Mouse (Mus musculus): ENCODE measurements at regions not wholly inside any gene's neighbourhood (a gene's known extent, or its start where the extent isn't known, plus 50 kb on each side); places are given as distances from the start of the nearest gene placed in this dataset.

DNA sequence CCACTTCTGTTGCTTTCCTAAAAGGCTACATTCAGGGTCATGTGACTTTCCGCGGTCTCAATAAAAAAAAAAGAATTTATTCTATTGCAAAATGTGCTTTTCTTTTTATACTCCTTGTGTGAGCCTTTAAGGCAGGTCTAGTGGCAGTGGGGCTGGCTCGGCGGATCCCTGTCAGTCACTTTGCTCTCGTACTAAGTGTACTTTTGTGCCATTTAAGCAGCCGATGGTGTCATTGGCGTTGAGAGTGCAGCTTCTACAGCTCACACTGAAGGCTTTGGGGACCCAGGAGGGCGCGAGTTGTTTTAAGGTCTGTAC lies 313.1 kb downstream of the Mtx2 start:
- no peak for DNase-seq (ENCODE audit: low spot score)

DNA sequence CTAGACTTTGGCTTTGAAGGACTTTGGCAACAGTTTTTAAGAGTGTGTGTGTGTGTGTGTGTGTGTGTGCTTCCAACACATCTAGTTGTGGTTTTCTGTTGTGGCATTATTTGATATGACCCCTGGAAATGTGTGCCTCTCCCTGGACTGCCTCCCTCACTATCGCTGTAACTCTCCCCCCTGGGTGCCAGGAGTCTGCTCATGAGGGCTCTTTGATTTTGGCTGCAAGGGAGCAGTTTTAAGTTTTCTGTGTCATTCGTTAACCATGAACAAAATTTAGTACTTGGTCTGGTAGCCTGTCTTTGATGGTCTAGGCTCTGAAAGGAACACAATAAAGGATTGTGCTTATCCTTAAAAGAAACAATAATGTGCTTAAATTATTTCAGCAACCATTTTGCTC lies 313.9 kb downstream of the Mtx2 start:
- DNase-seq (ENCODE audit: low spot score): no peak

DNA sequence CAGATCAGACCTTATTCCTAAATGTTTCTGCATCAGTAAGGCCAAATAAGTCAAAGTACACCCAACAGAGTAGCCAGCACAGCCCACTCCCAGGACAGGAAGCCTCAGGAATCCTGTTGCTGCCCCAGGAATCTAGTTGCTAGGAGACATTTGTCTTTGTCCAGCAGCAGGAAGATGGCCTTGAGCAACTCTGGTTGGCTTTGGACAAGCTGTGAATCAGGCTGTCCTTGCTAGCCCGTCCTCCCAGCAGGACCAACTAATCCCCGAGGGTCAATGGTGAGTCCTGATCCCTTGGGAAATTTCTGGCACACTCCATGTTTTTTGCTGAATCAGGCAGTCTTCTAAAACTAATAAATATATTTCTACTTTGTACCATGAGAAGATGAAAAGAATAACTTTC lies 317.1 kb downstream of the Mtx2 start:
- DNase-seq (ENCODE audit: low spot score): no peak

DNA sequence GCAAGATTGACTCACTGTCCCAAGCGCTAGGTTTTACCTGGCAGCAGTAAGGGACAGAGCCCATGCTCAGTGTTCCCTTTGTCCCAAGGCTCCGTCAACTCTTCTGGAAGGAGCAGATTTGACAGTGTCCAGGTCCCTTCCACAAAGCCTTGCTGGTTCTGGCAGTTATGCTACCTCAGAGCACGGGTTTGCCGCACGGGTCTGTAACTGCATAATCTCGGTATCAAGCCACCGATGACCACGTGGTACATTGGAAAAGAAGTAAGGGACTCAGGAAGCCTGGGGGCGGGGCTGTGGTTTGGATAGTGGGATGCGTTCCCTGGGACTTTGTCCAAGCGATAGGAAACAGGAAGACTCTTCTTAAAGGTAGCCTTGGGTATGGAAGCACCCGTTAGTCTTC lies 319.3 kb downstream of the Mtx2 start:
- DNase-seq (ENCODE audit: low spot score): no peak

DNA sequence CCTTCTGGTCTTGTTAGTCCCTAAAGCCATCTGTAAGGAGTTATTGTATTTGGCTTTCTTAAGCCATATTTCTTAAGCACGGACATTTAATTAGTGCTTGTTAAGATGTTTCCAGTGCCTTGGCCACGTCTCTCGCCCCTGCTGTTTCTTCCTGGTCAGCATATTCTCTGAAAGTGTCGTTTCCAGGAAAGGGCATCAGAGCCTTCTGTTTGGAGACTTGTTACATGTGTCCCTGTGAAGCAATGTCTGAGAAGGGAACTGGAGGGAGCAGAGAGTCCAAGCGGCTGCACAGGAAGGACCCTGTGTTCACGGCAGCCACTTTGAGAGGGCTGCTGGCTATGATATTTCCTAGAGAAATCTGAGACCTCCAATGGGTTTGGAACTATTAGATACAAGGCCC lies 320.7 kb downstream of the Mtx2 start:
- no peak for DNase-seq (ENCODE audit: low spot score)

DNA sequence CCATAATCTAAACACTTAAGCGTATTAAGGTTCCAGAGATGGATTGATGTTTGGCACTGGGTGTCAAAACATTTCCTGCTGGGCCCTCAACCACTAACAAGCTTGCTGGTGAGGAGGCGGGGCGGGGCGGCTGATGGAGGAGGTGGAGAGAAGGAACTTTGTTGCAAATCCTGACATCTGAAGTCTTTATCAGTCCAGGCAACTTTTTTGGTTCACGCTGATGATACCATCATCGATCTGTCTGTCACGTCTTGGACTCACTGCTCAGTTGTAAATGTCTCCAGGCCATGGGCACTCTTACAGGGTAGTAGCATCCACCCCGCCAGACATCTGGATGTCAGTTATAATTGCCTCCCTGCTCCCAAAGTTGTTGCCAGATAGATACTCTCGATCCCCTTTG lies 321.8 kb downstream of the Mtx2 start:
- no peak for DNase-seq (ENCODE audit: low spot score)

DNA sequence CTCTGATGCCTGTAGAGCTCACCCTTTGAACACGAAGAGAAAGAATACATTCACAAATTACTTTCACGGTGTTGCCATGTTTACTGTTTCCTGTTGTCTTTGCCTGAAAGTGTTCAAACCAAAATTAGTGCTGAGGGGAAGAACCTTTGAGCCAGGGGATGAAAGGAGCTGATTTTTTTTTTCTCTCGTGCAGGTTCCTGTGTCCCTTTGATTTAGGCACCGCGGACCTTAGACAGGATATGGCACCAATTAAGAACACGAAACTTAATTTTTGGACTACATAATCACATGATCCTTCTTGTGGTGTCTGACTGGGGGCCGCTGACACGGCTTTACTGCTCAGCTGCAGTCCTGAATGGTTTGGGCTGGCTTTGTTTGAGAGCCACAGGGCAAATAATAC lies 322.4 kb downstream of the Mtx2 start:
- DNase-seq (ENCODE audit: low spot score): no peak

DNA sequence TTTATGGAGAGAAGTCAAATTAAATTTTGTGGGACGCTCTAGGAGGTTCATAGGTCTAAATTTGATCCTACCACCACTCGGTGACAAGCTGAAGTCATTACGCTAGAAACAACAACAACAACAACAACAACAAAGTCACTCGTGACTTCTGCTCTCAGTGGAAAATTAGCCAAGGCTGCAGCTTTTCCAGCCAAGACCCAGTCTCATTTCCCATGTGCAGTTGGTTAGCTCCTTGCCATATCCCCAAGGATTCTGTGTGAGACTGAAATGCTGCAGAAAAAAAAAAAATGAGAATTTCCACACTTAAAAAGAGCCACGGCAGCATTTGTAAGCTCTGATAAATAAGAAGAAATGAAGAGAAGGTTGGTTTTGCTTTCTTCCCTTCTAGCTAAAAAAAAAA lies 323.4 kb downstream of the Mtx2 start:
- DNase-seq (ENCODE audit: low spot score): no peak

DNA sequence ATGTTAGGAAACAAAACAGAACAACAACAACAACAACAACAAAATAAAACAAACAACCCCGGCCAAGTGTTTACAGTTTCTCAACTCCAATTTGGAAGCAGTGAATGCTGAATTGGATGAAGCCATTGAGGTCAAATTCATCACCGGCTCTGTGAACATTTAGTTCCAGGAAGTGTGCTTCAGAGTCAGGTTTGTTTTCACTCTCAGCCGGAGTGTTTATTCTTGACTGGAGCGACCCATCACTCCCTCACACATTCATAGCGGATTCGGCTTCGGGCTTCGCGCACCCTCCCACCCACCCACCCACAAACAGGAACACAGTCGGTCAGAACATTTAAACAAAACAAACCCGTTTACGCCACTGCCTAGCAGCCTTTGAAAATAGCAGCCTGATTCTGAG lies 324.0 kb downstream of the Mtx2 start:
- DNase-seq (ENCODE audit: low spot score): no peak

DNA sequence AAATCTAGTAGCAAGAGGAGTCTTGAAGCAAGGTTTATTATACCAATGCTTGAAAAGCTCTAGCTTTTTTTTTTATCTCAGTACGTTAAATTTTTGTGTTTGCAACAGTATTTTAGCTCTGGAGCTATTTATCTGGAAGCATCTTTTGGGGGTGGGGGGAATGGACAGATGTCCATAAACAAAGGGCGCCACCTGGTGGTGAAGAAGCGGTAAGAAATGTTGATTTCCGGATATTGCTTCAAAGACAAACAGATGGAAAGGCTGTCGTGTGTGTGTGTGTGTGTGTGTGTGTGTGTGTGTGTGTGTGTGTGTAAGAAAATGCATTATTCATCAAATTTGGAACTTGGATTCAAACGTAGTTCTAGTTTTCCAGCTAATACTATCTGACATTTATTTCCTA lies 325.4 kb downstream of the Mtx2 start:
- DNase-seq (ENCODE audit: low spot score): peak; percentile 13

DNA sequence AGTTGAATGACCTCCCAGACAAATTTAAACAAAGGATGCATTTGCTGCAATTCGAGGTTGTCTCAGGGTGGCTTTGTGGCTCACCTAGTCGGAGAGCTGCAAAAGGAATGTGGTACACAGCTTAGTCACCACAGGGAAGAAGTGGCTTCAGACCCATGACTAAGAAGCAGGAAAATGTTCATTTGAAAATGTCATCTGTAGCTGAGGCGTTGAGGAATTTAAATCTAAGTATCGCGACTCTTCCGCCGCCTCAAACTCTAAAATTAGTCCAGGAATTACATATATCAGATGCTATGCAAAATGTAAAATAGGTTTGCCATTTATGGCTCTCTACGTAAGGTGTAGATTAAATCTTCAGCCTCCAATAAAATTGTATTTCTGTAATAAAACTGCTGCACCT lies 325.9 kb downstream of the Mtx2 start:
- DNase-seq (ENCODE audit: low spot score): no peak

DNA sequence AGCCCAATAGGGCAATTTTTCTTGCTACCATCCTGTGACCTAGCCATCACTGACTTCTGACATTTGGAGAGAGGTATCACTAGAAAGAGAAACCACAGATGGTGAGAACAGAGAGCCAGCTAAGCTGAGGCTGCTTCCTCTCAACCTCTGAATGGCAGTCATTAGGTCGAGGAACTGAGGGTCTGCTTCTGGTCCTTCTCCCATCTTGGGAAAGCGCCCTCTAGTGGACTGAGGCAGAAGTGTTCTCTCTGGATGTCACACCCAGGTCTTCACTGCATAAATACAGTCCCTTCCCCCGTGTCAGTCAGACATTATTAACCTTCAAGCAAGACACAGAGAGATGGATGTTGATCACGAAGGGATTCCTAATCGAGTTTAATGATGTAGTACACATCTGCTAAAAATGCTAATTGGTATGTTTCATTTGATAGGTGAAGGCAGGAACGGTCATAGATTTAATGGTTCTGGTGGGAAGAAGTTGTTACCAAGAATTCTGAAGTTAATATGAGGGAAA lies 326.9 kb downstream of the Mtx2 start:
- DNase-seq (ENCODE audit: low spot score): no peak

DNA sequence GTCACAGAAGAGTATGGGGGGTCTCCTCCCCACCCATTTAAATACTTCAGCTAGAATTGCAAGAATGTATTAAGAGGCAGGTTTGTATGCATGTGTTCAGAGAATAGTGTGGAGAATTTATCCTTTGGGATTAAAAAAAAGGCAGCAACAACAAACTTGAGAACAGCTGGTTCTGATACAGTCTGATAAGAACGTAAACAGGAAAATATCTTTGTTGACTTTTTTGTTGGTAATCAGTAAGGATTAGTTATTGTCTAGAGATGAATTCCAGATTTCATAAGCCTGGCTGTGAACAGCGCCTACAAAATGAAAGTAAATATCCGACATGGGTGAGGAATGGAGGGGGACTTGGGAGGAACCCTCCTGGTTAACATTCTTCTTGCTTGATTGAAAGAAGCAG lies 328.8 kb downstream of the Mtx2 start:
- no peak for DNase-seq (ENCODE audit: low spot score)

DNA sequence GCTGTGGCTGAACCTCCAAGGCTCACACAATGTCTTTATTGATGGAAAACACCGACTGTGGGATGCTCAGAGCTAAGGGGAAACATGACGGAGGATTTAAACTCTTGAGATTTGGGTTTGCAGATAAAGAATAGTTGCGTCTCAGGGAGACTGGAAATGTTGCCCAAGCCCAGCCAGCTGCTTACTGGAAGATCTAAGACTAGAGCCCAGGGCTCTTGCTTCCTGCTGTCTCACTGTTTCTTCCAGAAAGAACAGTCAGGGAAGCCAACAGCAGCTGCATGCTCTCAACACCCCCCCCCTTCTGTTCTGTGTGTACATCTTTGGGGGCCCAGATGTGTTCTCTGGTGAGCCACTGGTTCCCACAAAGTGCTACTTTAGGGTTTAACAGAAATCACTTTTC lies 333.0 kb downstream of the Mtx2 start:
- no peak for DNase-seq (ENCODE audit: low spot score)

DNA sequence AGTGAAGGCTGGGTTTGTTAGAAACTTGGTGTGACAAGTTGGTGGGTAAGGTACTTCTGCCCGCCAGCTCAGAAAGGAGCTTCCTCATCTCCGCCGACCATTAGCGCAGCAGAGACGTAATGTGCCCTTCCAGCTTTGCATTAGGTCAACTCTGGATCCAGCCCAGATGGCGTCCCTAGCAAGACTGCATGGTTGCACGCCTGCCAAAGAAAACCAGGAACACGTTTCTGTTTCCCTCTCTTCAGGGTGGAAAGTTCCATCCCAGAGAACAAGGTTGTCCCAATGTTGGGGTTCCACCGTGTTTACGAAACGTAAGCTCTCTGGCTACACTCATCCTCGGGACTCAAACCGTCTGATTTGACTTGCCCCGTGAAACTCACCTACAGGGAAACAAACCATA lies 335.5 kb downstream of the Mtx2 start:
- no peak for DNase-seq (ENCODE audit: low spot score)

DNA sequence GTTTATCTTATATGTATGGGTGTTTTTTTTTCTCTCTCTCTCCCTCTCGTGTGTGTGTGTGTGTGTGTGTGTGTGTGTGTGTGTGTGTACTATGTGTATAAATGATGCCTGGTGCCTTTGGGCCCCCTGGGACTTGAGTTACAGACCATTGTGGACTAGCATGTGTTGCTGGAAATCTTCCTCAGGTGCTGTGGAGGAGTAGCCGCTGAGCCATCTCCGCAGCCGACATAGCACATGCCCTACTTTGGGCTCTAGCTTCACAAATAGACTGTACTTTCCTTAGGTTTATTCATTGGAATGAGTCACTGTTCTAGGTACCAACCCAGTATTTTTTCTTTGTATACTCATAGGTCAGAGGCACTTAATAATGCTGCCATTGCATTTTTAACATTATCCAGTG lies 339.4 kb downstream of the Mtx2 start:
- no peak for DNase-seq (ENCODE audit: low spot score)

DNA sequence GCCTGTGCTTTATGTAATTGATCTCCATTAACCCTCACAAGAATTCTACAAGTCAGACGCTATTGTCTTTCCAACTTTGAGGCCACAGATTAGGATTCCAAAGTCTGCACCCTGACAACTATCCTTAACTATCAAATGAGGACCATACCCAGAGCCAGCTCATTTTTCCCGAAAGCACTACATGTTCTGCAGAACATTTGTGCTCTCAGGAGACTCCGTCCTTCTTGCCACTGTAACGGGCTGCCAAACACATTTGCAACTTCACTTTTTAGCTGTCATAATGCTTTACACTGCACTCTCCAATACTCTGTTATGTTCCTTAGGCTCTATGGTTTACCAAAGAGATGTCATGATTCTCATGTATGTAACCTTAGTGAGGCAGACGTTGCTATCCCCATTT lies 350.7 kb downstream of the Mtx2 start:
- DNase-seq (ENCODE audit: low spot score): no peak

DNA sequence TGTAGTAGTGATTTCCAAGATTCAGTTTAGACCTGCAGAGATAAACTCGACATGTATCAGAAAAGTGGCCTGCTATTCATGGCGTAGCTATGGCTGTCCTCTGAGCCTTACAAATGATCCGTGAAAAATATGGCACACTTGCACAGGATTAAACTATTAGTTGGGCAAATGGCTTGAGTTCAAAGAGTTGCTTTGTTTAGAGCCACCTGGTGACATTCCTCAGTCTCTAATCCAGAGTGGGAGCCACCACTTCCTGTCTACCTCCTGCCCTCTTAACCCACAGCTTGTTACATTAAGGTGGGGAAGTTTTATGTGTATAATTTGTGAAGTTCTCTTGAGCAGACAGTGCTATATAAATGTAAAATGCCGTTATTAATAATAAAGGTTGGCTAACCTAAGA lies 357.7 kb downstream of the Mtx2 start:
- no peak for DNase-seq (ENCODE audit: low spot score)

DNA sequence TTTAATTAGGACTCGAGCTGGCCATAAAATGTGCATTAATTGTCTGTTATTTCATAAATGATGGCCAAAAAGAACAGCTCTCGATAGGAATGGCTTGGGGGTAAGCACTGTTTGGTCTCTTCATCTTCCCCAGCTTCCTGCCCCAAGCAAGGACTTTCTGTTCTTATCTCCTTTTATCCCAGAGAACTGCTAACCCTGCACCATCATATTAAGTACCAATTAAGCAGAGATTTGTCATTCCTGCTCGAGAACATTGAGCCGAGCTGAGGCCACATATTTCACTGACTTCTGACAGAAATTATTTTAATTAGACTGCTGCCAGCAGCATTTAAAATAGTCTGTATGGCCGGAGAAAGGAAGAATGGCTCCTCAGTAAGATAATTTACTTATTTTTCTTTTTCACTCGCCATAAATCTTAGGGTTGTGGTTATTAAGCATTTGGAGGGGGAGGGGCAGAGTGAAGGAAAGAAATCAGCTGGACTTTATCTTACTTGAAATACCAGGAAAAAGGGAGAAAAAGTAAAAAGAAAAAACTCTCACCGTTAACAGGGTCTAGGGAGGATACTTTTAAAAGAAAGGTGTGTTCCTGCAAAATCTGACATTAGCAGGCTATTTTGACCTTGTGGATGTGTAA lies 377.1 kb downstream of the Mtx2 start:
- DNase-seq (ENCODE audit: low spot score): no peak

DNA sequence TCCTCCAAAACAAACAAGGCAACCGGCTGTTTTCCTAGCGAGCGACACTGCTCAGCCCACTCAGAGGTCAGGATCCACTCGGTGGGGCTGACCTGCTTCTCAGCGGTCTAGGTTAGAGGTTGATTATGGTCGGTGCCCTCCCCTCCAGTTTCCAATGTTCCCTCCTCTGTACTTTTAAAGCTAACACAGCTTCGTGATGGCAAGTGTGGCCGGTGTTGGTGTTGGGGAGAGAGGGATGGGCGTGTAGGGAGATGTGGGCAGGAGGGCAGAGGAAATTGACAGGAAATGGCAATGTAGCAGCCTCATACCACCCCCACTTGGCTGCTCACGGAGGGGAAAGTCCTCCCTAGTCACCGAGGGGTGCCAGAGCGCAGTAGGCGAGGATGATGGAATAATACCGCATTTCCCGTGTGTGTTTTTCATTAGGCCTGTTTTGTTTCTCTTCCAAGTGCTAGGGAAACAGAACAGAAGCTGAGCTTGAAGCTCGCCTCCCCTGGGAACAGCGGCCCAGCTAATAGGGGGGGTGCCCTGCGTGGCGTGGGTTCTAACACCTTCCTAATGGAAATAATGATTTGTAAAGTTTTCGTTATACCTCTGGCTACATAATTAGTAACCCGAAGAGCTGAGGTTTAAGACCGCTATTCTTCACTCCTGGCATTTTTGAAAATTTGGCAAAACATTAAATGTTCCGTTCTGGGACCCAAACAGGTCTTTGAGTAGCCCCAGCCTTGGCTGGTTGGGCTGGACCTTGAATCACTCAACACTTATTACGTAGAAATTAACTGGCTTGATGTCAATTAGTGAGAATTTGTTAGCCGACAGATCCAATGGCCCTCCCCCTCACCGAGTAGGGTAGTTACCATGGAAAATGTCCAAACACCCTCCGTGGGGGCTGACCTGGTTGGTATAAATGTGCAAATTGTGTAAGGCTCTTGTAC lies 383.5 kb downstream of the Mtx2 start:
- DNase-seq (ENCODE audit: low spot score): peak; percentile 10

DNA sequence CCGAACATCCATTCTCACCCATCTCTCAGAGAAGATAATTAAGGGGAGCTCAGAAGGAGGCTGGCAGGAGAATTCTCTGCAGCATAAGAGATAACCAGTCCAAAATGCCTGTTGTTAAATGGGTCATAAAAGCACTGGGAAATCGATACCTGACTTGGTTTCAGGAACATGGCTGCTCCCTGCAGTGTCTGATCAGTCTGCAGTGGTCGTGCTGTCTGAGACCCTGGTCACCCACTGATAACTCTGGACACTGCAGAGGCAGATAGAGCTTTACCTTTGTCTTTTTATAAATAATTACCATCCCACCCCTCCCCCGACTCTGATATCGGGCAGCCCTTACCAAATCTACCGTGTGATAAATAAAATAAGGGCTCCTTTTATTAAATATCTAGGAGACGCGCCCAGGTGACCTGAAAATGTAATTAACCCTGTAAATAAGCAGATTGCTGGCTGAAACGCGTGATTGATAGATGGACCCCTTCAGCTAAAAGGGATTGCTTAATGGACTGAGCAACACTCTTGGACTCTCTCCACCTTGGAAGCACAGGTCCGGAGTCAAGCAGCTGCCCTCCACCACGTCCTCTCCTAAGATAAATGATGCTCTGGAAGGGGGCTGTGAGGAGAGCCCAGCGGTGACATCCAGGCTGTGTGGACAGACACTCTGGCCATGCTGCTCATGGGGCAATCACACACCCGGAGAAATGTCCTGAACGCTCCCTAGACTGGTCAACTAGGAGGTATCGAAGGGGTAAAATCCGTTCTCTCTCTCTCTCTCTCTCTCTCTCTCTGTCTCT lies 384.4 kb downstream of the Mtx2 start:
- no peak for DNase-seq (ENCODE audit: low spot score)

DNA sequence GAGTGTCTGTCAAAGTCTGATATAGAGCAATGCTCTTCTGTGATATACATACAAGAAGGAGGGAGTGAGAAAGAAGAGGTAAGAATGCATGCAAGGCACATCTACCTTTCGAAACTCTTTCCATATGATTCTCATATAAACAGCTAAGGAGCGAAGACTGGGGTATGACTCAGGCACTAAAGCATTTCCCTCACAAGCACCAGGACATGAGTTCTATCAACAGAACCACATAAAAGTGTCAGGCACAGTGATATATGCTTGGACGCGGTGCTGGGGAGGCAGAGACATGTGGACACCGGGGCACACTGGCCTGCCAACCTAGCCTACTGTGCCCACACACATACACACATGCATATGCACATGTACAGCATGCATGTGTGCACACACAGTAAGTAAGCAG lies 391.3 kb downstream of the Mtx2 start:
- no peak for DNase-seq (ENCODE audit: low spot score)

DNA sequence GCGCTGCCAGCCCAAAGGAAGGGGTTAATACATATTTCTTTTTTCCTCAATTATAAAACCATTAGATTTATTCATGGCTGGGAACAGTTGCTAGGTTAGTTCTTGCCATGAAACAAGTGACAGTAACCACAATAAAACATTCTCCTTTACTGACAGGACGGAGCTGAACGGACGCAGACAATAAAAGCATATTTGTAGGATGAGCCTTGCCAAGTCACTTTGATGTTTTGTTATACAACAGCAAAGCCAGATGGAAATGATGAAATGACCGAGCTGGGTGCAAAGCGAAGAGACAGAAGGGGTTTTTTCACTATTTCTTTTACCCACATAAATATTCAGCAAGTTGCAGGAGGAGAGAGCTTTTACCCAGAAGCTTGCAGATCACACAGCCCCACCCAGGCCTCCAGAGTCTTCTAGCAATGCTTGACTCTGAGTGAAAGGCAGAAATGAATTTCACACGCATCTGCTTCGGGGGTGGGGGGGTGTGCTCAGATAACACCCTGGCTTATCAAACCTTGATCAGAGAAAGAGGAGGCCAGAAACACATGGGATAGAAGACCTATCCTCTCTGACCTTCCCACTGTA lies 395.3 kb downstream of the Mtx2 start:
- peak; percentile 16 for DNase-seq (ENCODE audit: low spot score)
